Mouse (Mus musculus): ENCODE results near the gene Nr1i2. TPM values are rescaled to one million over a fixed set of nuclear protein-coding genes. Genes with fewer than 3 reads are reported as not detected.

Nr1i2 gene
- polyA plus RNA-seq, 1 experiment from 2014 or later, result not detected

DNA sequence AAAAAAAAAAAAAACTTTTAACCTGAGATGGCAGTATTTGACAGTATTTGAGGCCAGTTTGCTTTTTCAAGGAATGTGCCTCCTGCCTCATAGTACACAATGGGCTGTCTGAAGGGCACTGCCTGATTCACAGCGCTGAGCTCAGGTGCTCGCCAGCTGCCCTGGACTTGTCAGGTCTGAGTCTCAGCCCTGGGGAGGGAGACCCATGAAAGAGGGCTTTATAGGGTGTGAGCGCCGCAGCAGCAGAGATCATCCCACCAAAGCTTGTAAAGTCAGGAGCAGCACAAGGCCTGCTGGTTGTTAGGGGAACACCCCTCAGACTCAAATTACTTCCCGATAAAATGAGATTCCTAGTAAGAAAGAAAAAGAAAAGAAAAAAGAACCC is 12.6 kb upstream of the Nr1i2 start:
- Histone ChIP-seq H3K27ac (replicated peaks) (no peak overlapping the region), H3K27me3 (ENCODE audit: low read depth, poor library complexity, severe bottlenecking) (no peaks in the 10 kb centered on the region), H3K36me3 (no peaks in the 10 kb centered on the region), H3K9me3 (replicated peaks) (no peaks in the 10 kb centered on the region), H3K4me1 (peaks cover 18% of the 10 kb centered on the region), H3K4me3 (no peak overlapping the region)
- DNase-seq (ENCODE audit: low spot score), result no peak
- WGBS, result 51% methylated on average over 5 of the region's 5 CpGs

DNA sequence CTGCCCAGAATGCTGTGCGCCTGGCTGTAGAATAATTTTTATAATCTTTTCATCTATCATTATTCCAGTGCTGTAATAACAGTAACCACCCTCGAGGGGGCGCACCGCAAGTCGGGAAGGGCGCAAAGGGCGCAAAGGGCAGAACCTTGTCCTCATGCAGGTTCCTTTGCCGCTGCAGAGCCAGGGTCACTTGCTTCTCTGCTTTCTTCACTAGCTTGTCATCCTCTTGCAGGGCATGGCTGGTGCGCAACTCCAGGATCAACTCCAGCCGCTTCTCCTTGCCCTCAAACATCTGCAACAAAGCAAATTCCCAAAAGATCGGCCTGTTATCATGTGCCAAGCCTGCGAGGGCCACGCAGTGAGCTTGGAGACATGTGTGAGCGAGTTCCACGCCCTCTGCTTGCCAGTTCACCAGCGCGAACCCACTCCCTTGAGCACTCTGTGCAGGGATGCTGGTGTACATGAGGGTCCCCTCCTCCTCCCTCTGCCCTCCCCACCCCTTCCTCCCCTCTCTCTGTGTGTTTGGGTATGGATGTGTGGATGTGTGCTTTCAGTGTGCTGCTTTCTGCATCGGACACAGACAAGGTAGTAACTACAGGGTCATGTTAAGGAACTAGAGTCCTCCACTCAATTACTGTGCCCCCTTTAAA is 12.1 kb upstream of the Nr1i2 start:
- H3K4me1 ChIP-seq, result peaks cover 18% of the 10 kb centered on the region
- WGBS, result 51% methylated on average over 18 of the region's 18 CpGs
- H3K27ac ChIP-seq (replicated peaks), result peak overlapping the region; percentile 42; the same call in 1 of the 2 replicates
- H3K4me3 ChIP-seq, result no peak overlapping the region
- no peaks in the 10 kb centered on the region for H3K27me3 ChIP-seq (ENCODE audit: low read depth, poor library complexity, severe bottlenecking)
- H3K9me3 ChIP-seq (replicated peaks), result no peaks in the 10 kb centered on the region
- DNase-seq (ENCODE audit: low spot score), result peak; percentile 33
- no peaks in the 10 kb centered on the region for H3K36me3 ChIP-seq

DNA sequence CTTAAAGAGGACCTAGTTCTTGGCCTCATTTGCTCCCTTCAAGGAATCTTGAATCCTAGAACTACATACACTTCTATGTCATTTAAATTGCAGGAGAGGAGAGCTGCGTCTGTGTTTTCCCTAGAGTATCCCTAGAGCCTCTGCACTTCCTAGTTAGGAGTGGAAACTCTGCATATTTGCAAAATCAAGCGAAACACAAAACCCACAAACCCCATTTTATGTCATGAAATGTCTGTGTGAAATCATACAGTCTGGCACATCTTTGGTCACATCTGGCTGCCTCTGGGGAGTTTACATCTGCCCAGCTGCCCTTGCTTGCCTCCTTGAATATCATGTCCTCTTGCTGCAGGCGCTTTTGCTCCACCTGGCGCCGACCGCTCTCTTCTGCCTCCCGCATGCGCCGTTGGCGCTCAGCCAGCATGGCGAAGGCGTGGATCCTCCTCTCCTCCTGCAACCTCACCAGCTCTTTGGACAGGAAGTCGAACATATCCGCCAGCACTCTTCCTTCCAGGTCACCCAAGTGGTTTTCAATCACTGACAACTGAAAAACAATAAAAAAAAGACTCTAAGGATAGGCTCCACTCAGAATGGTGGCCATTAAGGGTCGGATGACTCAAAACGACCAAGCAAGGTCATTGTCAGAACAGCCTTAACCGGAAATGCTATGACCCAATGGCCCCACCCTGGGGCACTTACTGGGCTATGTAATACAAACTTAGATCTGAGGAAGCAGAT is 10.0 kb upstream of the Nr1i2 start:
- Histone ChIP-seq H3K27me3 (ENCODE audit: low read depth, poor library complexity, severe bottlenecking) (no peaks in the 10 kb centered on the region), H3K9me3 (replicated peaks) (no peaks in the 10 kb centered on the region), H3K27ac (replicated peaks) (no peak overlapping the region), H3K4me1 (peaks cover 18% of the 10 kb centered on the region), H3K4me3 (no peak overlapping the region), H3K36me3 (no peaks in the 10 kb centered on the region)
- 85% methylated on average over 17 of the region's 17 CpGs for WGBS
- no peak for DNase-seq (ENCODE audit: low spot score)

DNA sequence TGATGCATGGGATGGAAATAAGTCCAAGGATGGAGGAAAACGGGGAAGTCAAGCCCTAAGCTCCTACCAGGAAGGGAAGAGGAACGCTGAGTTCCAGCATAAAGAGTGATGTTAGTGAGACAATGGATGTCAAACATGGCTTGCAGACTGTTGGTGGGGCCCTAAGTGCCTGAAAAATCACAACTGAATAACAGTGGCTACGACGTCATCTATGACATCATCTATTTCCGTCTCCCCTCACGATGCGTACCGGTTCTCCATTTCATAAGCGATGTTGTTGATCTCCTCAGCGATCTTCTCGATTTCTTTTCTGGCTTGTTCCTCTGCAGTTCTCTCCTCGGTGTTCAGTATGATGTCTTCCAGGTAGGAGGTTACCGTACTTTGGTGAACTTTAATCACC is 7.7 kb upstream of the Nr1i2 start:
- no peak overlapping the region for H3K27ac ChIP-seq (replicated peaks)
- H3K4me3 ChIP-seq, result no peak overlapping the region
- WGBS, result 93% methylated on average over 13 of the region's 13 CpGs
- H3K4me1 ChIP-seq, result peaks cover 11% of the 10 kb centered on the region
- H3K36me3 ChIP-seq, result no peaks in the 10 kb centered on the region
- H3K27me3 ChIP-seq (ENCODE audit: low read depth, poor library complexity, severe bottlenecking), result no peaks in the 10 kb centered on the region
- H3K9me3 ChIP-seq (replicated peaks), result no peaks in the 10 kb centered on the region
- DNase-seq (ENCODE audit: low spot score), result no peak

DNA sequence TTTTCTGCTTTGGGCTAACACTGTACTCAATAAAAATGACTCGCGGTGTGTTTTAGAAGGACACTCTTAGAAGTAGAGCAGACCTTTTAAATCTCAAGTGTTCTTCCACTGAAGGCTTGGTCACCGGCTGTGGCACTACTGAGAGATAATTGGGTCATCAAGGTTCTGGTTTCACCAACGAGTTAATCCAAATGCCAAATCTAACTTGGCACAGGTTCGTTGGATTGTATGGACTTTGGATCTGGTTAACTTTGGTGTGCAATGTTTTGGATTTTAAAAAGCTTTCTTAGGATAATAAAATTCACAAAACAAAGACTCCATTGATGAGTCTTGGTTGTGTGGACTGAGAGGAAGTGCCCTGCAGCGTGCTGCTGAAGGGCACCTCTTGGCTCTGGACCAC is 3.8 kb upstream of the Nr1i2 start:
- Histone ChIP-seq H3K27me3 (ENCODE audit: low read depth, poor library complexity, severe bottlenecking) (no peaks in the 10 kb centered on the region), H3K27ac (replicated peaks) (no peak overlapping the region), H3K9me3 (replicated peaks) (no peaks in the 10 kb centered on the region), H3K4me1 (no peaks in the 10 kb centered on the region), H3K36me3 (no peaks in the 10 kb centered on the region), H3K4me3 (no peak overlapping the region)
- 92% methylated on average over 6 of the region's 6 CpGs for WGBS
- DNase-seq (ENCODE audit: low spot score), result no peak

DNA sequence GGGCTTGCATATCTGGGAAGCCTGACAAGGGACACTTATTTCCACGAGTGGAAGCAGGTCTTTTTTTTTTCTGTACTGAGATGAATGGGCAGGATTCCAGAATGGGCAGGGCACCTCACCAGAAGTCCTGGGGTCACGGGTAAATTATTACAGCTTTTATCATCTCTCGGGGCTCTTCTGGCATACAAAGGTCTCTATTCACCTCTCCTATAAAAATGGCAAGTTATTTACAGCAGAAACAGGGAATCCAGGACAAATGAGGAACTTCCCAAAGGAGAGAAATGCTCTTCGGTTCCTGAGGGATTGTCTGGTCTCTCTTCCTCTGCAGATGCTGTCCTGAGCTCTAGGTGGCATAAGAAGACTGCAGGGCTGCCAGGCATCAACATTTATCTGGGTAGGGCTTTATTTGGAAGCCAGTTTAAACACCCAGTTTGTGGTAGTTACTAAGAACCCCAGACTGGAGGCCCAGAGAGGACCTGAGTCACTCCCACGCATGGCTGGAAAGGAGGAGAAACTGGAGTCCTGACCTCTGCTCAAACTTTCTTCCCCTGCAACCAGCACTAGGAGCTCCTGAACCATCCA is 816 bp upstream of the Nr1i2 start:
- no peaks in the 10 kb centered on the region for H3K36me3 ChIP-seq
- no peaks in the 10 kb centered on the region for H3K4me1 ChIP-seq
- 70% methylated on average over 5 of the region's 5 CpGs for WGBS
- H3K4me3 ChIP-seq, result no peak overlapping the region
- no peak overlapping the region for H3K27ac ChIP-seq (replicated peaks)
- no peaks in the 10 kb centered on the region for H3K27me3 ChIP-seq (ENCODE audit: low read depth, poor library complexity, severe bottlenecking)
- no peak for DNase-seq (ENCODE audit: low spot score)
- no peaks in the 10 kb centered on the region for H3K9me3 ChIP-seq (replicated peaks)

DNA sequence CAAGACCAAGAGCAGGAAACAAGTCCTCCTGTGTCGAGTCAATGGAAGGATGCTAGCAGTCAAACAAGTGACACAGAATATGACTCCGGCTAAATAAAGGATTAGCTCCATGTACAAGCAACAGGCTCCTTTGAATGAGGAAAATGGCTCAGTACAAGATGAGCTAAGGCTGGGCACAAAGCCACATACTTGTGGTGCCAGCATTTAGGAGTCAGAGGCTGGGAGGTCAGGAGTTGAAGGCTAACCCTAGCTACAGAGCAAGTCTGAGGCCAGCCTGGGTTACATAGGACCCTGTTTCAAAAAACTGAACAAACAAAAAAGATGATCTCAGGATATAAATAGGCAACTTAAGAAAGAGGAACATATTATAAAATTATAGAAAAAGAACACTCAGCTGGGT is 4.5 kb downstream of the Nr1i2 start:
- Histone ChIP-seq H3K4me1 (peaks cover 18% of the 10 kb centered on the region), H3K4me3 (no peak overlapping the region), H3K27ac (replicated peaks) (no peak overlapping the region), H3K27me3 (ENCODE audit: low read depth, poor library complexity, severe bottlenecking) (no peaks in the 10 kb centered on the region), H3K9me3 (replicated peaks) (no peaks in the 10 kb centered on the region), H3K36me3 (no peaks in the 10 kb centered on the region)
- no peak for DNase-seq (ENCODE audit: low spot score)
- 87% methylated on average over 2 of the region's 2 CpGs for WGBS

DNA sequence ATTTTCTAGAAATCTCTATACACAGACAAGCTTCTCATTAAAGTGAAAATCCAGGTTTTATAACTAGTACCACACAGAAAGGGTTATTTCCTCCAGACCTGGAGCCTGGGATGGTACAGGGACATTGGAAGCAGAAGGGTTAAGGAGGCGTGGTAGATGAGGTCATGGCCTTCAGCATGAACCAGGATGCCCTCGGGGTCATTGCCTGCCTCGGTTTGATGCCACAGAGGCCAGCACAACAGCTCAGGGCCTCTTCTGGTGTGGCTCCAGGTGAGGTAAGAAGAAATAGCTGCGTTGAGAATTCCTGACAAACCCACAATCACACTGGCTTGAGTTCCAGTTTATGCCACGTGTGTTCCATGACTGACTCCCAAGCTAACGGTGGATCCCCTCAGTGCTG is 5.8 kb downstream of the Nr1i2 start:
- Histone ChIP-seq H3K36me3 (no peaks in the 10 kb centered on the region), H3K27ac (replicated peaks) (no peak overlapping the region), H3K27me3 (ENCODE audit: low read depth, poor library complexity, severe bottlenecking) (no peaks in the 10 kb centered on the region), H3K4me3 (no peak overlapping the region), H3K4me1 (peaks cover 18% of the 10 kb centered on the region), H3K9me3 (replicated peaks) (no peaks in the 10 kb centered on the region)
- no peak for DNase-seq (ENCODE audit: low spot score)
- 35% methylated on average over 6 of the region's 6 CpGs for WGBS

DNA sequence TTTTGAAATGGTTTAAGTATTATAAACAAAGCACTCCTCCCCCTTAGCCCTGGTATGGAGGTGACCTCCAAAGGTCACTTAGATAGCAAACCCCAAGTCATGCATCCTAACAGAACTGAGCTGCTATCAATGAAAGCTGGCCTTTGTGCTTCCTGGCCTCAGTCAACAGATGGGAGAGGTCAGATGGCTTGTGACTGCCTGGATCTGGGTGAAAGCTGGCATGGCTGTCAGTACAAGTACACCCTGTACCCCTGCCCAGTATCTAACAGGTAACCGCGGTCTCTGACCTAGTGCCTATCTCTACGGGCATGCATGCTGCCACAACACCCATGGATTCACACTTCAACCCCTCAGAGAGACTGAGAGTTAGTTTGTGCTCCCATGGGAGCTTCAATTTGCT is 6.9 kb downstream of the Nr1i2 start:
- Histone ChIP-seq H3K9me3 (replicated peaks) (no peaks in the 10 kb centered on the region), H3K4me3 (no peak overlapping the region), H3K27me3 (ENCODE audit: low read depth, poor library complexity, severe bottlenecking) (no peaks in the 10 kb centered on the region; the same call in 1 of the 2 replicates), H3K36me3 (no peaks in the 10 kb centered on the region), H3K4me1 (peaks cover 23% of the 10 kb centered on the region), H3K27ac (replicated peaks) (no peak overlapping the region)
- no peak for DNase-seq (ENCODE audit: low spot score)
- WGBS, result 94% methylated on average over 3 of the region's 3 CpGs

DNA sequence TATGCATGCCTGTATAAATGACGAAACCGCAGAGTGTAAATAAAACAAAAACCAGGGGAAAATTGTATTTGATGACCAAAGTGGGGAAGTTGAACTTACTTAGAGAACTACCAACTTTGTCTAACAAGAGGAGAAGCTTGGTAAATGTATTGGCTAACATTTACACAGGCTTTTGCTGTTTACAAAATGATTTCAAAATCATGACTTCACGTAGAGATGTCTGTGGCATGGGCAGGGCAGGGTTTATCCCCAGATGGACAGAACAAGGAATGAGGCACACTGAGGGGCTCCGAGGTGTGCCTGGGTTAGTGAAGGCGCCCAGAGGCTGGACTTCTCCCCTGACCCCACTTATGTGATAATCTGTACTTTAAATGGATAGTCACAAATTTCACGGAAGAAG is 7.3 kb downstream of the Nr1i2 start:
- WGBS, result 84% methylated on average over 6 of the region's 6 CpGs
- DNase-seq (ENCODE audit: low spot score), result no peak
- H3K27me3 ChIP-seq (ENCODE audit: low read depth, poor library complexity, severe bottlenecking), result no peaks in the 10 kb centered on the region; the same call in 1 of the 2 replicates
- H3K36me3 ChIP-seq, result no peaks in the 10 kb centered on the region
- H3K27ac ChIP-seq (replicated peaks), result no peak overlapping the region
- no peak overlapping the region for H3K4me3 ChIP-seq
- H3K9me3 ChIP-seq (replicated peaks), result no peaks in the 10 kb centered on the region
- peaks cover 23% of the 10 kb centered on the region for H3K4me1 ChIP-seq

DNA sequence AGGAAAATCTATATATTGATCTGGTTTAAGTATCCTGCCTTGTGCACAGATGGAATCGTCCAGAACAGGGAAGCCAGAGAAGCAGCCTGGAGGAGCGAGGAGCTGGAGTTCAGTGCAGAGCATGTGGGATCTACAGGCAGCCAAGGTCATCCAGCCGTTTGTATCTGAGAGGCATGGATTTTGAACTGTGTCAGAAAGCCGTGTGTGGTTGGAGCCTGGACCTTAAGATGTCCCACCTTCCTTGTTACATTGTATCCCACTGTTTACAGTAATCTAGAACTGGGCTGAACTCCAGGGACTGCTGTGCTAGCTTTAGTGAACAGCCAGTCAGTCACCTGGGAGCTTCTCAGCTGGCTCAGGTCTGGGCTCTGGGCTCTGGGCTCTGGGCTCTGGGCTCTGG is 8.1 kb downstream of the Nr1i2 start:
- Histone ChIP-seq H3K36me3 (no peaks in the 10 kb centered on the region), H3K9me3 (replicated peaks) (no peaks in the 10 kb centered on the region), H3K27ac (replicated peaks) (no peak overlapping the region), H3K4me1 (peaks cover 28% of the 10 kb centered on the region), H3K27me3 (ENCODE audit: low read depth, poor library complexity, severe bottlenecking) (no peaks in the 10 kb centered on the region; the same call in 1 of the 2 replicates), H3K4me3 (no peak overlapping the region)
- no peak for DNase-seq (ENCODE audit: low spot score)
- 87% methylated on average over 4 of the region's 4 CpGs for WGBS

DNA sequence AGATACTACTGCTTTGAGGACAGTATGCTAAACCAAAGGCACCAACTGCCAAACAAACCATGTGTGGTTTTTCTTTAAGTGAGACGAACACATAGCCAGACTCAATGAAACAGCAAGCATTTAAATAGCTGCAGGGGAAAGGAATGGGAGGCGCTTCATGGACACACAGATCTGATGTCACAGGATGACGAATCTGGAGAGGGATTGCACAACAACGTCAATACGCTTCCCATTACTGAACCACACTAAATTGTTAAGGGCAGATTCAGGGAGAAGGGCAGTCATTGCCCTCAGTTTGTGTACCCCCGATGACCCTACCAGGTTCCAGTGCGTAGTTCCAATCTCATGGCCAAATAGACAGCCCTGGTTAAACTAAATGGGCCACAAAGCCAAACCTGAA is 8.8 kb downstream of the Nr1i2 start:
- Histone ChIP-seq H3K27me3 (ENCODE audit: low read depth, poor library complexity, severe bottlenecking) (no peaks in the 10 kb centered on the region; the same call in 1 of the 2 replicates), H3K4me3 (no peak overlapping the region), H3K36me3 (no peaks in the 10 kb centered on the region), H3K4me1 (peaks cover 30% of the 10 kb centered on the region), H3K27ac (replicated peaks) (no peak overlapping the region), H3K9me3 (replicated peaks) (no peaks in the 10 kb centered on the region)
- DNase-seq (ENCODE audit: low spot score), result no peak
- WGBS, result 88% methylated on average over 7 of the region's 7 CpGs

DNA sequence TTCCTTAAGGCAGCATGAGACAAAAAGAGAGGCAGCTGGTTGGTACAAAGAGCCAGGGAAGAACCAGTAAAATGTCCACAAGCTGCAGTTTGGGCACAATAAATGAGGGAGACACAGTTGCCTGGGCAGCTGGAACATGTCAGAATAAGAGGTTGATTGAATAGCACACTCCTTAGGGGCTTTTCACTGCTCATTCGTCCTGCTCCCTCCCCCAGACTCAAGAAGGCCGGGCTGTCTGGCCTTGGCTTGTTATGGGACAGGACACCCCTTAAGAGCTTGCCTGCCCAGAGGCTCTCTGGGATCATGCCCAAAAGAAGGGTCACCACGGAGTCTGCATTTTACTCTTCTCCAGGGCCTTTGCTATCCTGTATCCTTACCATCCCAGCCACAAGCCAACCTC is 11.3 kb downstream of the Nr1i2 start:
- 66% methylated on average over 3 of the region's 3 CpGs for WGBS
- no peak for DNase-seq (ENCODE audit: low spot score)
- H3K4me3 ChIP-seq, result no peak overlapping the region
- H3K27me3 ChIP-seq (ENCODE audit: low read depth, poor library complexity, severe bottlenecking), result no peaks in the 10 kb centered on the region; the same call in 1 of the 2 replicates
- H3K4me1 ChIP-seq, result peaks cover 22% of the 10 kb centered on the region
- no peaks in the 10 kb centered on the region for H3K9me3 ChIP-seq (replicated peaks)
- H3K27ac ChIP-seq (replicated peaks), result no peak overlapping the region
- H3K36me3 ChIP-seq, result no peaks in the 10 kb centered on the region
